ENCODE assay signal across 8 mouse cellular contexts in genomic region chr3:121262521-121263204, GRCm38 (mm10). TPM values are rescaled to one million over a fixed set of nuclear protein-coding genes. Genes with fewer than 3 reads are reported as not detected.
DNase-seq lines count a peak whose midpoint lies in the region; ATAC-seq and TF ChIP-seq lines count a peak whose summit lies in the region.

No protein-coding gene starts in this region.

- WGBS in embryonic facial prominence, embryonic 14.5 days: 0% methylated on average over 12 of the region's 97 CpGs
- under 1% methylated on average over 97 of the region's 97 CpGs for WGBS in heart, embryonic 12.5 days
- under 1% methylated on average over 67 of the region's 97 CpGs for WGBS in lung, embryonic 15.5 days
- WGBS in neural tube, embryonic 15.5 days: under 1% methylated on average over 87 of the region's 97 CpGs

- H3K36me3 ChIP-seq in E14TG2a.4 (ENCODE audit: insufficient read depth, low read length): no peaks in the 10 kb centered on the region
- H3K36me3 ChIP-seq in embryonic facial prominence, embryonic 14.5 days (ENCODE audit: control insufficient read depth, insufficient read depth, low read length): no peaks in the 10 kb centered on the region
- no peaks in the 10 kb centered on the region for H3K36me3 ChIP-seq in heart, embryonic 12.5 days
- H3K36me3 ChIP-seq in lung, embryonic 15.5 days: no peaks in the 10 kb centered on the region
- H3K36me3 ChIP-seq in neural tube, embryonic 15.5 days: no peaks in the 10 kb centered on the region

- ATAC-seq in embryonic facial prominence, embryonic 14.5 days (ENCODE audit: low read depth): peak; percentile 93
- ATAC-seq in heart, embryonic 12.5 days (ENCODE audit: insufficient number of reproducible peaks, low FRiP score): peak; percentile 94
- peak; percentile 92 for ATAC-seq in lung, embryonic 15.5 days (ENCODE audit: borderline replicate concordance, extremely low read depth, low FRiP score, low TSS enrichment)
- ATAC-seq in neural tube, embryonic 15.5 days (ENCODE audit: low FRiP score): peak; percentile 92

- H3K4me2 ChIP-seq in embryonic facial prominence, embryonic 14.5 days (ENCODE audit: low read depth, low read length): peak overlapping the region; percentile 99
- H3K4me2 ChIP-seq in heart, embryonic 12.5 days: peak overlapping the region; percentile 96
- peak overlapping the region; percentile 100 for H3K4me2 ChIP-seq in lung, embryonic 15.5 days
- peak overlapping the region; percentile 83 for H3K4me2 ChIP-seq in neural tube, embryonic 15.5 days

- peak overlapping the region; percentile 79 for H3K4me3 ChIP-seq in E14TG2a.4 (replicated peaks; ENCODE audit: low read length)
- peak overlapping the region; percentile 66 for H3K4me3 ChIP-seq in embryonic facial prominence, embryonic 14.5 days (ENCODE audit: low read depth, low read length)
- H3K4me3 ChIP-seq in heart, embryonic 12.5 days: peak overlapping the region; percentile 77
- H3K4me3 ChIP-seq in lung, embryonic 15.5 days: peak overlapping the region; percentile 57
- H3K4me3 ChIP-seq in neural tube, embryonic 15.5 days (replicated peaks): peak overlapping the region; percentile 68

- H3K27me3 ChIP-seq in E14TG2a.4 (ENCODE audit: insufficient read depth, low read length): peaks cover 71% of the 10 kb centered on the region
- H3K27me3 ChIP-seq in embryonic facial prominence, embryonic 14.5 days (replicated peaks; ENCODE audit: control insufficient read depth, insufficient read depth, low read length): peaks cover 58% of the 10 kb centered on the region
- H3K27me3 ChIP-seq in heart, embryonic 12.5 days (replicated peaks): peaks cover 37% of the 10 kb centered on the region
- H3K27me3 ChIP-seq in lung, embryonic 15.5 days: peaks cover 68% of the 10 kb centered on the region
- peaks cover 23% of the 10 kb centered on the region for H3K27me3 ChIP-seq in neural tube, embryonic 15.5 days (replicated peaks)

- DNase-seq in adrenal gland, postnatal 10 days: peak; percentile 77
- peak; percentile 81 for DNase-seq in embryonic facial prominence, embryonic 14.5 days (ENCODE audit: low spot score)
- DNase-seq in kidney, postnatal 14 days: peak; percentile 75
- DNase-seq in thymus, postnatal 0 days (ENCODE audit: low spot score): peak; percentile 38

- H3K27ac ChIP-seq in embryonic facial prominence, embryonic 14.5 days (replicated peaks; ENCODE audit: low read depth, low read length): no peak overlapping the region
- no peak overlapping the region for H3K27ac ChIP-seq in heart, embryonic 12.5 days (ENCODE audit: poor library complexity, severe bottlenecking)
- H3K27ac ChIP-seq in lung, embryonic 15.5 days: no peak overlapping the region
- peak overlapping the region; percentile 63 for H3K27ac ChIP-seq in neural tube, embryonic 15.5 days (replicated peaks)

- H3K9ac ChIP-seq in embryonic facial prominence, embryonic 14.5 days (ENCODE audit: low read depth, low read length): peak overlapping the region; percentile 75
- H3K9ac ChIP-seq in heart, embryonic 12.5 days: peak overlapping the region; percentile 81
- peak overlapping the region; percentile 46 for H3K9ac ChIP-seq in lung, embryonic 15.5 days
- peak overlapping the region; percentile 80 for H3K9ac ChIP-seq in neural tube, embryonic 15.5 days (replicated peaks)

- H3K4me1 ChIP-seq in E14TG2a.4 (replicated peaks; ENCODE audit: low read depth, low read length): peaks cover 16% of the 10 kb centered on the region
- H3K4me1 ChIP-seq in embryonic facial prominence, embryonic 14.5 days (ENCODE audit: control insufficient read depth, insufficient read depth, low read length): peaks cover 9% of the 10 kb centered on the region; the same call in 1 of the 2 replicates
- H3K4me1 ChIP-seq in heart, embryonic 12.5 days (replicated peaks): peaks cover 10% of the 10 kb centered on the region
- peaks cover 23% of the 10 kb centered on the region for H3K4me1 ChIP-seq in lung, embryonic 15.5 days
- peaks cover 16% of the 10 kb centered on the region for H3K4me1 ChIP-seq in neural tube, embryonic 15.5 days

- no peaks in the 10 kb centered on the region; the same call in 1 of the 2 replicates for H3K9me3 ChIP-seq in E14TG2a.4 (ENCODE audit: low read length)
- H3K9me3 ChIP-seq in embryonic facial prominence, embryonic 14.5 days (ENCODE audit: control insufficient read depth, low read length): no peaks in the 10 kb centered on the region
- no peaks in the 10 kb centered on the region for H3K9me3 ChIP-seq in heart, embryonic 12.5 days (replicated peaks)
- no peaks in the 10 kb centered on the region for H3K9me3 ChIP-seq in lung, embryonic 15.5 days
- no peaks in the 10 kb centered on the region for H3K9me3 ChIP-seq in neural tube, embryonic 15.5 days (replicated peaks)

- no peak for TF ChIP-seq CTCF in E14TG2a.4 (conservative IDR thresholded peaks at IDR 0.05; ENCODE audit: low read length)

RNA-seq across cellular contexts. Expression of gene Tmem56, which starts 20.2 kb away (rescaled TPM):
- 10 to 100 TPM; 22.7 to 37.6 TPM for total RNA-seq in adrenal gland, postnatal 10 days (2021)
- 1.6 and 3.0 TPM in 2 replicates for polyA plus RNA-seq in embryonic facial prominence, embryonic 14.5 days (2014; fragmentation: Nextera tagmentation; extraction: Ambion mirVana)
- 1.4 and 2.3 TPM in 2 replicates for polyA plus RNA-seq in heart, embryonic 12.5 days (2016; fragmentation: Nextera tagmentation; extraction: Ambion mirVana)
- polyA plus RNA-seq in lung, embryonic 15.5 days (2015; fragmentation: Nextera tagmentation; extraction: Ambion mirVana): 0.36 and 0.40 TPM in 2 replicates
- 2.5 and 2.6 TPM in 2 replicates for polyA plus RNA-seq in neural tube, embryonic 15.5 days (2015; fragmentation: Nextera tagmentation; extraction: Ambion mirVana)
- 0.24 and 0.35 TPM in 2 replicates for polyA plus RNA-seq in thymus, postnatal 0 days (2015; fragmentation: Nextera tagmentation; extraction: Ambion mirVana)

RNA-seq across cellular contexts. Expression of gene Alg14, which starts 28.9 kb away (rescaled TPM):
- total RNA-seq in adrenal gland, postnatal 10 days (2021): 10 to 100 TPM; 27.4 to 31.3 TPM
- 38.8 and 49.6 TPM in 2 replicates for polyA plus RNA-seq in embryonic facial prominence, embryonic 14.5 days (2014; fragmentation: Nextera tagmentation; extraction: Ambion mirVana)
- polyA plus RNA-seq in heart, embryonic 12.5 days (2016; fragmentation: Nextera tagmentation; extraction: Ambion mirVana): 36.4 and 39.5 TPM in 2 replicates
- 44.5 and 46.0 TPM in 2 replicates for polyA plus RNA-seq in lung, embryonic 15.5 days (2015; fragmentation: Nextera tagmentation; extraction: Ambion mirVana)
- 37.9 and 46.2 TPM in 2 replicates for polyA plus RNA-seq in neural tube, embryonic 15.5 days (2015; fragmentation: Nextera tagmentation; extraction: Ambion mirVana)
- polyA plus RNA-seq in thymus, postnatal 0 days (2015; fragmentation: Nextera tagmentation; extraction: Ambion mirVana): 24.3 and 28.1 TPM in 2 replicates
